Mouse (Mus musculus): ENCODE measurements around the gene Prrt2.

Prrt2 gene

GRCm38 (mm10) chr7:127020031-127020430, 980 bp downstream of the Prrt2 start:
- no peak for DNase-seq (ENCODE audit: low spot score)

GRCm38 (mm10) chr7:127019306-127019960, 1.6 kb downstream of the Prrt2 start:
- no peak for DNase-seq (ENCODE audit: low spot score)

GRCm38 (mm10) chr7:127018416-127019305, 2.4 kb downstream of the Prrt2 start:
- no peak for DNase-seq (ENCODE audit: low spot score)

- DNase-seq (ENCODE audit: low spot score), result no peak
These were observed 3.1 kb downstream of the Prrt2 start for GRCm38 (mm10) chr7:127017950-127018345.

GRCm38 (mm10) chr7:127016971-127017949, 3.8 kb downstream of the Prrt2 start, which contains the start of gene Pagr1a:
Gene Pagr1a, minus strand, starts transcription at chr7:127017352.
- peak; percentile 98 for DNase-seq (ENCODE audit: low spot score)

GRCm38 (mm10) chr7:127016486-127016938, 4.5 kb downstream of the Prrt2 start:
- DNase-seq (ENCODE audit: low spot score), result no peak

- no peak for DNase-seq (ENCODE audit: low spot score)
These were observed 4.7 kb downstream of the Prrt2 start, which contains the start of gene Pagr1b for GRCm38 (mm10) chr7:127016481-127016485. Gene Pagr1b, minus strand, starts transcription at chr7:127016484.

- peak; percentile 84 for DNase-seq (ENCODE audit: low spot score)
These were observed 4.9 kb downstream of the Prrt2 start for GRCm38 (mm10) chr7:127016081-127016480.

GRCm38 (mm10) chr7:127014993-127015392, 6.0 kb downstream of the Prrt2 start:
- no peak for DNase-seq (ENCODE audit: low spot score)

GRCm38 (mm10) chr7:127014320-127014719, 6.7 kb downstream of the Prrt2 start, which contains the start of gene Mvp:
Gene Mvp, minus strand, starts transcription at chr7:127014621.
- DNase-seq (ENCODE audit: low spot score), result peak; percentile 80

GRCm38 (mm10) chr7:127013385-127013784, 7.6 kb downstream of the Prrt2 start:
- DNase-seq (ENCODE audit: low spot score), result no peak

GRCm38 (mm10) chr7:127012845-127013244, 8.2 kb downstream of the Prrt2 start:
- DNase-seq (ENCODE audit: low spot score), result no peak

GRCm38 (mm10) chr7:127012374-127012773, 8.6 kb downstream of the Prrt2 start:
- DNase-seq (ENCODE audit: low spot score), result peak; percentile 61

- no peak for DNase-seq (ENCODE audit: low spot score)
These were observed 9.3 kb downstream of the Prrt2 start for GRCm38 (mm10) chr7:127011717-127012116.

- DNase-seq (ENCODE audit: low spot score), result peak; percentile 62
These were observed 10.0 kb downstream of the Prrt2 start for GRCm38 (mm10) chr7:127011051-127011450.

GRCm38 (mm10) chr7:127009307-127010085, 11.5 kb downstream of the Prrt2 start:
- DNase-seq (ENCODE audit: low spot score), result no peak

GRCm38 (mm10) chr7:127008239-127009019, 12.6 kb downstream of the Prrt2 start:
- peak; percentile 51 for DNase-seq (ENCODE audit: low spot score)

- DNase-seq (ENCODE audit: low spot score), result no peak
These were observed 13.5 kb downstream of the Prrt2 start for GRCm38 (mm10) chr7:127007313-127008024.

GRCm38 (mm10) chr7:127004122-127004875, 16.7 kb downstream of the Prrt2 start:
- DNase-seq (ENCODE audit: low spot score), result no peak

Measured in yolk sac, embryonic 10.5 days (tissue).